Mouse (Mus musculus) embryonic facial prominence, embryonic 14.5 days (tissue): Measurements from ENCODE around the gene Tnfsf9. TPM values are rescaled to one million over a fixed set of nuclear protein-coding genes. Genes with fewer than 3 reads are reported as not detected.

Source experiments
- ATAC-seq: fragments of 200-750 bp; cut with Nextera tagmentation; 2 replicates; pipeline ENCODE4 v1.8.0; 2017; ENCODE audit warnings: low read depth, moderate number of reproducible peaks, moderate TSS enrichment
- DNase-seq: peaks from one replicate; pipeline ENCODE4 v3.0.0-alpha.2; 2015; ENCODE audit warnings: low spot score
- H3K27ac ChIP-seq: fragments of 300-500 bp; sonication (generic); replicated peaks from 2 replicates; pipeline ENCODE4 v1.5.1; 2014; ENCODE audit warnings: low read depth, mild to moderate bottlenecking, low read length, moderate library complexity
- H3K27me3 ChIP-seq: fragments of 300-500 bp; sonication (generic); replicated peaks from 2 replicates; pipeline ENCODE4 v1.6.1; 2014; ENCODE audit warnings: low read length; ENCODE audit not compliant: control insufficient read depth, insufficient read depth
- H3K36me3 ChIP-seq: fragments of 300-500 bp; sonication (generic); 2 replicates; pipeline ENCODE4 v1.6.1; 2014; ENCODE audit warnings: low read length, mixed read lengths; ENCODE audit not compliant: control insufficient read depth, insufficient read depth
- H3K4me1 ChIP-seq: fragments of 300-500 bp; sonication (generic); 2 replicates; pipeline ENCODE4 v1.6.1; 2014; ENCODE audit warnings: antibody characterized with exemption, low read length; ENCODE audit not compliant: control insufficient read depth, insufficient read depth
- H3K4me2 ChIP-seq: fragments of 300-500 bp; sonication (generic); 2 replicates; pipeline ENCODE4 v1.6.1; 2014; ENCODE audit warnings: low read depth, mild to moderate bottlenecking, low read length, moderate library complexity, mixed read lengths
- H3K4me3 ChIP-seq: fragments of 300-500 bp; sonication (generic); 2 replicates; pipeline ENCODE4 v1.5.1; 2014; ENCODE audit warnings: low read depth, mild to moderate bottlenecking, low read length
- H3K9ac ChIP-seq: fragments of 300-500 bp; sonication (generic); 2 replicates; pipeline ENCODE4 v1.6.1; 2014; ENCODE audit warnings: low read depth, mild to moderate bottlenecking, low read length, moderate library complexity, mixed read lengths
- H3K9me3 ChIP-seq: fragments of 300-500 bp; sonication (generic); 2 replicates; pipeline ENCODE4 v1.6.1; 2016; ENCODE audit warnings: low read length; ENCODE audit not compliant: control insufficient read depth
- WGBS: fragments of 180-500 bp; shearing (Covaris S2); extraction: QIAGEN DNeasy Blood & Tissue Kit; methylation state at CpG from one replicate; pipeline ENCODE4 v1.1.7; 2014; 5-methylcytosine and 5-hydroxymethylcytosine counted together
- polyA plus RNA-seq: library from polyadenylated mRNA; unstranded; fragments of >200 nt; fragmentation: Nextera tagmentation; extraction: Ambion mirVana; gene quantifications from 2 replicates; pipeline ENCODE4 v1.2.1, GENCODE M21; 2014

Tnfsf9 gene
- polyA plus RNA-seq: 4.1 and 5.0 TPM in 2 replicates

- Histone ChIP-seq H3K9ac (peak within 1 kb of the TSS; percentile 79), H3K4me3 (peak within 1 kb of the TSS; percentile 65), H3K27ac (no peak within 1 kb of the TSS), H3K4me2 (peak within 1 kb of the TSS; percentile 89), H3K9me3 (no peaks in the 10 kb centered on the region), H3K36me3 (no peaks in the 10 kb centered on the region), H3K27me3 (no peaks in the 10 kb centered on the region), H3K4me1 (peaks cover 12% of the 10 kb centered on the region)
- DNase-seq: peak; percentile 66
- ATAC-seq: peak; percentile 84
- WGBS: 2% methylated on average over 23 of the region's 61 CpGs
Observed at GRCm38 (mm10) chr17:57105181-57106034, at the start of gene Tnfsf9. TSS of gene Tnfsf9 (plus strand) at chr17:57105325.

- ATAC-seq (no peak), DNase-seq (no peak)
- H3K9ac ChIP-seq: no peak overlapping the region
- WGBS: 74% methylated on average over 3 of the region's 3 CpGs
- no peak overlapping the region for H3K27ac ChIP-seq
- H3K4me3 ChIP-seq: no peak overlapping the region
- H3K4me2 ChIP-seq: no peak overlapping the region
- H3K27me3 ChIP-seq: peaks cover 5% of the 10 kb centered on the region
- peaks cover 19% of the 10 kb centered on the region; the same call in 1 of the 2 replicates for H3K36me3 ChIP-seq
- peaks cover 4% of the 10 kb centered on the region for H3K4me1 ChIP-seq
- no peaks in the 10 kb centered on the region for H3K9me3 ChIP-seq
Observed at GRCm38 (mm10) chr17:57056246-57056645, 48.9 kb upstream of the Tnfsf9 start.

GRCm38 (mm10) chr17:57058891-57059485, 46.1 kb upstream of the Tnfsf9 start, which contains the start of gene Crb3:
TSS of gene Crb3 (plus strand) at chr17:57059105.
- 2% methylated on average over 5 of the region's 22 CpGs for WGBS
- DNase-seq (no peak), ATAC-seq (no peak)
- peaks cover 4% of the 10 kb centered on the region for H3K4me1 ChIP-seq
- no peaks in the 10 kb centered on the region for H3K9me3 ChIP-seq
- peak within 1 kb of the TSS; percentile 1; the same call in 1 of the 2 replicates for H3K27ac ChIP-seq
- H3K9ac ChIP-seq: peak within 1 kb of the TSS; percentile 73
- peaks cover 29% of the 10 kb centered on the region for H3K27me3 ChIP-seq
- peak within 1 kb of the TSS; percentile 81 for H3K4me3 ChIP-seq
- peak within 1 kb of the TSS; percentile 82 for H3K4me2 ChIP-seq
- H3K36me3 ChIP-seq: peaks cover 4% of the 10 kb centered on the region; the same call in 1 of the 2 replicates

- WGBS: 0% methylated on average over 1 of the region's 45 CpGs
- H3K9me3 ChIP-seq: no peaks in the 10 kb centered on the region
- H3K4me1 ChIP-seq: peaks cover 4% of the 10 kb centered on the region
- peak within 1 kb of the TSS; percentile 1; the same call in 1 of the 2 replicates for H3K27ac ChIP-seq
- peaks cover 34% of the 10 kb centered on the region for H3K27me3 ChIP-seq
- H3K36me3 ChIP-seq: peaks cover 4% of the 10 kb centered on the region; the same call in 1 of the 2 replicates
- ATAC-seq (peak; percentile 78), DNase-seq (peak; percentile 91)
- peak within 1 kb of the TSS; percentile 73 for H3K9ac ChIP-seq
- H3K4me3 ChIP-seq: peak within 1 kb of the TSS; percentile 81
- peak within 1 kb of the TSS; percentile 82 for H3K4me2 ChIP-seq
Observed at GRCm38 (mm10) chr17:57059486-57059977, 45.6 kb upstream of the Tnfsf9 start, which contains the start of gene Slc25a23. TSS of gene Slc25a23 (minus strand) at chr17:57059863.

GRCm38 (mm10) chr17:57060231-57060801, 44.8 kb upstream of the Tnfsf9 start:
- peaks cover 42% of the 10 kb centered on the region for H3K27me3 ChIP-seq
- ATAC-seq: peak; percentile 92

GRCm38 (mm10) chr17:57061069-57061468, 44.1 kb upstream of the Tnfsf9 start:
- 46% methylated on average over 10 of the region's 10 CpGs for WGBS
- H3K4me1 ChIP-seq: peaks cover 4% of the 10 kb centered on the region
- peaks cover 4% of the 10 kb centered on the region; the same call in 1 of the 2 replicates for H3K36me3 ChIP-seq
- DNase-seq (no peak), ATAC-seq (no peak)
- H3K9me3 ChIP-seq: no peaks in the 10 kb centered on the region
- no peak overlapping the region for H3K27ac ChIP-seq
- H3K4me3 ChIP-seq: peak overlapping the region; percentile 81
- H3K4me2 ChIP-seq: peak overlapping the region; percentile 82
- peaks cover 44% of the 10 kb centered on the region for H3K27me3 ChIP-seq
- H3K9ac ChIP-seq: no peak overlapping the region

More at GRCm38 (mm10) chr17:57060231-57060801, 44.8 kb upstream of the Tnfsf9 start:
- peak overlapping the region; percentile 81 for H3K4me3 ChIP-seq
- H3K36me3 ChIP-seq: peaks cover 4% of the 10 kb centered on the region; the same call in 1 of the 2 replicates
- 0 out of 2 replicates have a peak overlapping the region, but pooled peaks have one; percentile 73 for H3K9ac ChIP-seq
- peak; percentile 98 for DNase-seq
- peaks cover 4% of the 10 kb centered on the region for H3K4me1 ChIP-seq
- H3K27ac ChIP-seq: peak overlapping the region; percentile 1; the same call in 1 of the 2 replicates
- under 1% methylated on average over 43 of the region's 44 CpGs for WGBS
- peak overlapping the region; percentile 82 for H3K4me2 ChIP-seq
- H3K9me3 ChIP-seq: no peaks in the 10 kb centered on the region

- 1% methylated on average over 31 of the region's 39 CpGs for WGBS
- H3K4me3 ChIP-seq: peak overlapping the region; percentile 36
- no peaks in the 10 kb centered on the region for H3K9me3 ChIP-seq
- H3K4me1 ChIP-seq: peaks cover 4% of the 10 kb centered on the region
- H3K9ac ChIP-seq: peak overlapping the region; percentile 47
- H3K27me3 ChIP-seq: peaks cover 44% of the 10 kb centered on the region
- H3K4me2 ChIP-seq: peak overlapping the region; percentile 48
- peak; percentile 24; the same call in 1 of the 2 replicates for ATAC-seq
- no peak overlapping the region for H3K27ac ChIP-seq
- H3K36me3 ChIP-seq: no peaks in the 10 kb centered on the region
- peak; percentile 72 for DNase-seq
Observed at GRCm38 (mm10) chr17:57062011-57062521, 43.1 kb upstream of the Tnfsf9 start.

GRCm38 (mm10) chr17:57062548-57062947, 42.6 kb upstream of the Tnfsf9 start:
- ATAC-seq (no peak), DNase-seq (no peak)
- Histone ChIP-seq H3K27ac (no peak overlapping the region), H3K4me2 (peak overlapping the region; percentile 48), H3K4me1 (peaks cover 4% of the 10 kb centered on the region), H3K27me3 (peaks cover 44% of the 10 kb centered on the region), H3K9me3 (no peaks in the 10 kb centered on the region), H3K4me3 (peak overlapping the region; percentile 36), H3K36me3 (no peaks in the 10 kb centered on the region), H3K9ac (peak overlapping the region; percentile 47)
- WGBS: 2% methylated on average over 19 of the region's 22 CpGs
